Mouse (Mus musculus) forebrain, embryonic 15.5 days (tissue): ENCODE results near the gene Baz2a. TPM values are rescaled to one million over a fixed set of nuclear protein-coding genes. Genes with fewer than 3 reads are reported as not detected.
"Not testable (repeated sequence)": the region's sequence is repeated elsewhere in the genome, so short reads cannot be mapped to it uniquely, and the experiment has no call there.

Experiments
- ATAC-seq: fragments of 200-750 bp; cut with Nextera tagmentation; replicated peaks from 2 replicates; pipeline ENCODE4 v1.8.0; 2017; ENCODE audit warnings: mild to moderate bottlenecking, moderate TSS enrichment, moderate library complexity
- H3K27ac ChIP-seq: fragments of 300-500 bp; sonication (generic); replicated peaks from 2 replicates; pipeline ENCODE4 v1.5.1; 2015; ENCODE audit warnings: mild to moderate bottlenecking, inconsistent platforms
- H3K27me3 ChIP-seq: fragments of 300-500 bp; sonication (generic); 2 replicates; pipeline ENCODE4 v1.6.1; 2015; ENCODE audit warnings: inconsistent platforms
- H3K36me3 ChIP-seq: fragments of 300-500 bp; sonication (generic); 2 replicates; pipeline ENCODE4 v1.6.1; 2015; ENCODE audit warnings: mild to moderate bottlenecking, inconsistent platforms
- H3K4me1 ChIP-seq: fragments of 300-500 bp; sonication (generic); 2 replicates; pipeline ENCODE4 v1.6.1; 2015; ENCODE audit warnings: inconsistent platforms
- H3K4me2 ChIP-seq: fragments of 300-500 bp; sonication (generic); replicated peaks from 2 replicates; pipeline ENCODE4 v1.6.1; 2015; ENCODE audit warnings: mild to moderate bottlenecking, inconsistent platforms
- H3K4me3 ChIP-seq: fragments of 300-500 bp; sonication (generic); 2 replicates; pipeline ENCODE4 v1.5.1; 2015; ENCODE audit warnings: mild to moderate bottlenecking, inconsistent platforms
- H3K9ac ChIP-seq: fragments of 300-500 bp; sonication (generic); replicated peaks from 2 replicates; pipeline ENCODE4 v1.6.1; 2015; ENCODE audit warnings: mild to moderate bottlenecking, inconsistent platforms
- H3K9me3 ChIP-seq: fragments of 300-500 bp; sonication (generic); 2 replicates; pipeline ENCODE4 v1.6.1; 2016; ENCODE audit warnings: inconsistent platforms
- WGBS: fragments of 180-500 bp; shearing (Covaris S2); methylation state at CpG from one replicate; pipeline ENCODE4 v1.1.7; 2015; ENCODE audit warnings: mixed read lengths; 5-methylcytosine and 5-hydroxymethylcytosine counted together
- polyA plus RNA-seq: library from polyadenylated mRNA; unstranded; fragments of >200 nt; fragmentation: Nextera tagmentation; extraction: Ambion mirVana; gene quantifications from 2 replicates; pipeline ENCODE4 v1.2.1, GENCODE M21; 2015

Baz2a gene
- 9.1 and 9.8 TPM in 2 replicates for polyA plus RNA-seq

DNA sequence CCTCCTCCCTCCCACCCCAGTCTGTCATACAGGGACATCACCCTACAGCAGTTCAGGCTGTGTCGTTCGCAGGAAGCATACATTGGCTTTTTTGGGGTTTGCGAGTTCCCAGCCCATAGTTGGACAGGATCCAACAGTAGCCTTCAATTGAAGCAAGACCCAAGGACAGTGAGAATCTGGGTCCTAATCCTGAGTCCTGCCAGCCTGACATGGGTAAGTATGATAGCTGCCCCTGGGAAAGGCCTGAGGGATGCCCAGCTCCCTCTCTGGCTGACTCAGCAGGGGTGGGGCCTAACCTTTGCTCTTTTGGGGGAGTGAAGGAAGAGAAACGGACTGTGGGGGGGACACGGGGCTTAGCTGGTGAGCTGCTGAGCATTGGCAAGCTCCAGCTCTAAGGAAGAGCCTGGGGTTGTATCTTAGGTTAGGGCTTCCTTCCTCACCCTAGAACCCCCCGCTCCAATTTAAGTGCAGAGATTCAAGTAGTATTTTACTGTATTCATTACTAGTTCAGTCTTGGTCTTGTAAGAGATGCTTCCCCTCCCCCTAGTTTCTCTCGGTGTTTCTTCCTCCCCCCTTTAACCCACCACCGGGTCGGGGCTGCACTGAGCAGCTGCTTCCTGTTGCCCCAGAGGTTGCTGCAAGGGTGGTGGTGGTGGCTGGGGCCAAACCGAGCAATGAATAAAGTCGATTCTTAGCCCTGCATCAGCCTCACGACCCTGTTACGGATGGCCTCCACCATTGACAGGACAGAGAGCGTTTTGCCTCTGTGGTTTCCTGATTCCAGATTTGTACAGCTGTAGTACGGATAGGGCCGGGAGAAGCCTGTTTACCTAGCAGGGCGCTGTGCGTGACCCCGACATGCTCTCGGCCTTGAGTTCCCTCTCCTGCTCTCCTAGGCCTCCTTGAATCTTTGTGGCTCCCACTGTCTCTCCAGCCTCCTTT lies at the start of gene Baz2a:
Gene Baz2a, plus strand, starts transcription at position 14 of the 942 bp plus-strand sequence.
- Histone ChIP-seq H3K27me3 (no peaks in the 10 kb centered on the region), H3K27ac (peak within 1 kb of the TSS; percentile 82), H3K36me3 (peaks cover 38% of the 10 kb centered on the region), H3K4me1 (peaks cover 49% of the 10 kb centered on the region), H3K9me3 (no peaks in the 10 kb centered on the region), H3K9ac (peak within 1 kb of the TSS; percentile 85), H3K4me3 (peak within 1 kb of the TSS; percentile 89), H3K4me2 (peak within 1 kb of the TSS; percentile 94)
- WGBS, result 1% methylated on average over 20 of the region's 20 CpGs
- no peak for ATAC-seq

DNA sequence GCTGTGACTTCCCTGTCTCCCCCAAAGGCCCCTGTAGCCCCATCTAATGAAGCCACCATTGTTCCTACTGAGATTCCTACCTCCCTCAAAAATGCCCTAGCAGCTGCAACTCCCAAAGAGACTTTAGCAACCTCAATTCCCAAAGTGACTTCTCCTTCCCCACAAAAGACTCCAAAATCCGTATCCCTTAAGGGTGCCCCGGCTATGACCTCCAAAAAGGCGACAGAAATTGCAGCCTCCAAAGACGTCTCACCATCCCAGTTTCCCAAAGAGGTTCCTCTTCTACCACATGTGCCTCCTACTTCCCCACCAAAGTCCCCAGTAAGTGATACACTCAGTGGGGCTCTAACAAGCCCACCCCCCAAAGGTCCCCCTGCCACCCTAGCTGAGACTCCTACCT lies 49.7 kb upstream of the Baz2a start:
- Histone ChIP-seq H3K9me3 (no peaks in the 10 kb centered on the region), H3K36me3 (peaks cover 42% of the 10 kb centered on the region), H3K27me3 (no peaks in the 10 kb centered on the region), H3K27ac (no peak overlapping the region), H3K4me2 (no peak overlapping the region), H3K4me1 (peaks cover 18% of the 10 kb centered on the region), H3K4me3 (no peak overlapping the region), H3K9ac (no peak overlapping the region)
- 84% methylated on average over 4 of the region's 4 CpGs for WGBS
- no peak for ATAC-seq

DNA sequence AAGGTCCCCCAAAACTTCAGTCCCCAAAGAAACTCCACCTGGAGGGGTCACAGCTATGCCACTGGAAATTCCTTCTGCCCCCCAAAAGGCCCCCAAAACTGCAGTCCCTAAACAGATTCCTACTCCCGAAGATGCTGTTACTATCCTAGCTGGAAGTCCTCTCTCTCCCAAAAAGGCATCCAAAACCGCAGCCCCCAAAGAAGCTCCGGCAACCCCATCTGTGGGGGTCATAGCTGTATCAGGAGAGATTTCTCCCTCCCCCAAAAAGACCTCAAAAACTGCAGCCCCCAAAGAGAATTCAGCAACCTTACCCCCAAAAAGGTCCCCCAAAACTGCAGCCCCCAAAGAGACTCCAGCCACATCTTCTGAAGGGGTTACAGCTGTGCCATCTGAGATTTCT lies 48.9 kb upstream of the Baz2a start:
- no peak overlapping the region for H3K4me3 ChIP-seq
- no peaks in the 10 kb centered on the region for H3K9me3 ChIP-seq
- peaks cover 10% of the 10 kb centered on the region for H3K4me1 ChIP-seq
- H3K27me3 ChIP-seq, result no peaks in the 10 kb centered on the region
- ATAC-seq, result no peak
- no peak overlapping the region for H3K4me2 ChIP-seq
- WGBS, result 95% methylated on average over 3 of the region's 3 CpGs
- H3K27ac ChIP-seq, result no peak overlapping the region
- H3K36me3 ChIP-seq, result peaks cover 48% of the 10 kb centered on the region
- no peak overlapping the region for H3K9ac ChIP-seq

DNA sequence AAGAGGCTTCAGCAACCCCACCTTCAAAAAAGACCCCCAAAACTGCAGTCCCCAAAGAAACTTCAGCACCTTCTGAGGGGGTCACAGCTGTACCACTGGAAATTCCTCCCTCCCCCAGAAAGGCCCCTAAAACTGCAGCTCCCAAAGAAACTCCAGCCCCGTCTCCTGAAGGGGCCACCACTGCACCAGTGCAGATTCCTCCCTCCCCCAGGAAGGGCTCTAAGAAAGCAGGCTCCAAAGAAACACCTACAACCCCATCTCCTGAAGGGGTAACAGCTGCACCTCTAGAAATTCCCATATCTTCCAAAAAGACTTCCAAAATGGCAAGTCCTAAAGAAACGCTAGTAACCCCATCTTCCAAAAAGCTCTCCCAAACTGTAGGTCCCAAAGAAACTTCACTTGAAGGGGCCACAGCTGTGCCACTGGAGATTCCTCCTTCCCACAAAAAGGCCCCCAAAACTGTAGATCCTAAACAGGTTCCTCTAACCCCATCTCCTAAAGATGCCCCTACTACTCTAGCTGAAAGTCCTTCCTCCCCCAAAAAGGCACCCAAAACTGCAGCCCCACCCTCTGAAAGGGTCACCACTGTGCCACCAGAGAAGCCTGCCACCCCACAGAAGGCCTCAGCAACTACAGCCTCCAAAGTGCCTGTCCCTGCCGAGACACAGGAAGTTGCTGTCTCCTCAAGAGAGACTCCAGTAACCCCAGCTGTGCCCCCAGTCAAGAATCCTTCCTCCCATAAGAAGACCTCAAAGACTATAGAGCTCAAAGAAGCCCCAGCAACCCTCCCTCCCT lies 48.1 kb upstream of the Baz2a start:
- Histone ChIP-seq H3K4me2 (no peak overlapping the region), H3K9ac (no peak overlapping the region), H3K27ac (no peak overlapping the region), H3K27me3 (no peaks in the 10 kb centered on the region), H3K4me3 (no peak overlapping the region), H3K4me1 (peaks cover 3% of the 10 kb centered on the region), H3K9me3 (no peaks in the 10 kb centered on the region), H3K36me3 (peaks cover 56% of the 10 kb centered on the region)
- WGBS, result 77% methylated on average over 3 of the region's 3 CpGs
- no peak for ATAC-seq

DNA sequence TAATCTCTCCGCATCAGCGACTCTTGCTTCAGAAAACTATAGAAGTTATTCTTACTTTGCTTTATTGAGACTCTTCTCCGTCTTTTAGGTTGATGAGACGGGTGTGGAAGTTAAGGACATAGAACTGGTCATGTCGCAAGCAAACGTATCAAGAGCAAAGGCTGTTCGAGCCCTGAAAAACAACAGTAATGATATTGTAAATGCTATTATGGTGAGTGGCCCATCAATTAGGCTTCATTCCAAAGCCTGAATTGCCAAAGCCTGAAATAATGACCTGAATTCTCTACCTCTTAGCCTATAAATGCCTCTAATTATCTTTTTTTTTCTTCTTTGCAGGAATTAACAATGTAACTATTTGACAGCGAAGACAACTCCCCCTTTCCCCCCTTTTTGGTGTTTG lies 43.2 kb upstream of the Baz2a start:
- no peaks in the 10 kb centered on the region for H3K9me3 ChIP-seq
- H3K4me1 ChIP-seq, result no peaks in the 10 kb centered on the region
- no peak overlapping the region for H3K27ac ChIP-seq
- H3K4me2 ChIP-seq, result no peak overlapping the region
- no peak overlapping the region for H3K4me3 ChIP-seq
- H3K27me3 ChIP-seq, result no peaks in the 10 kb centered on the region
- WGBS, result 76% methylated on average over 8 of the region's 8 CpGs
- no peak overlapping the region for H3K9ac ChIP-seq
- H3K36me3 ChIP-seq, result peaks cover 73% of the 10 kb centered on the region
- ATAC-seq, result no peak

DNA sequence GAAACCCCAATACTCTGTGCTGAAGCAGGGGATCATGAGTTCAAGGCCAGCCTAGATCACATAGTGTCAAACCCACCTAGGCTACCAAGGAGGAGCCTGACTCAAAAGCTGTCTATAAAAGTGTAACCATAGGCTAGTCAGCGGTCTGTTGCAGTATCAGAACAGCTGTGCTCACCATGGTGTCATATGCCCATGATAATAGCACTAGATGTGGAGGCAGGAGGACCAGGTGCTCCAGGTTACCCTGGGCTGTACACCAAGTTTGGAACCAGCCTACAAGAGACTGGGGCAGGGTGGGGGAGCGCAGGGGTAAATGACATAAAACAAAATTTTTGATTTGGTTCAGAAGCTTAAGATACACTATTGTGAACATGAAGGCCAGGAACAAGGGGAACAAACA lies 41.6 kb upstream of the Baz2a start:
- Histone ChIP-seq H3K9ac (no peak overlapping the region), H3K9me3 (no peaks in the 10 kb centered on the region), H3K36me3 (peaks cover 62% of the 10 kb centered on the region), H3K4me3 (no peak overlapping the region), H3K27ac (no peak overlapping the region), H3K4me1 (no peaks in the 10 kb centered on the region), H3K4me2 (no peak overlapping the region), H3K27me3 (no peaks in the 10 kb centered on the region)
- ATAC-seq, result no peak
- 96% methylated on average over 2 of the region's 2 CpGs for WGBS

DNA sequence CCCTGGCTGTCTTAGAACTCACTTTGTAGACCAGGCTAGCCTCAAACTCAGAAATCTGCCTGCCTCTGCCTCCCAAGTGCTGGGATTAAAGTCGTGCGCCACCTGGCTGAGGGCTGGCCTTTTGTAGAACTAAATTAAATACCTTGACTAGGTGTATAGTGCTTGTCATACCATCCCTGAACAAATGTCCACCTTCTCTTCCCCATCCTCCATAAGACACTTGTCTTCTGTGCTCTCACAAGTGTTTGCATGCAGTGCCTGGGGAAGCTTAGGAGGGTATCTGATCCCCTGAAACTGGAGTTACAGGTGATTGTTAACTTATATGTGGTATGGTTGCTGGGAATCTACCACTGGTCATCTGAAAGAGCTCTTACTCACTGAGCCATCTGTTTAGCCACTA lies 41.0 kb upstream of the Baz2a start:
- H3K4me2 ChIP-seq, result no peak overlapping the region
- H3K4me3 ChIP-seq, result no peak overlapping the region
- no peak overlapping the region for H3K9ac ChIP-seq
- H3K27ac ChIP-seq, result no peak overlapping the region
- H3K9me3 ChIP-seq, result no peaks in the 10 kb centered on the region
- no peaks in the 10 kb centered on the region for H3K4me1 ChIP-seq
- no peaks in the 10 kb centered on the region for H3K27me3 ChIP-seq
- WGBS, result 98% methylated on average over 2 of the region's 2 CpGs
- H3K36me3 ChIP-seq, result peaks cover 57% of the 10 kb centered on the region
- no peak for ATAC-seq

DNA sequence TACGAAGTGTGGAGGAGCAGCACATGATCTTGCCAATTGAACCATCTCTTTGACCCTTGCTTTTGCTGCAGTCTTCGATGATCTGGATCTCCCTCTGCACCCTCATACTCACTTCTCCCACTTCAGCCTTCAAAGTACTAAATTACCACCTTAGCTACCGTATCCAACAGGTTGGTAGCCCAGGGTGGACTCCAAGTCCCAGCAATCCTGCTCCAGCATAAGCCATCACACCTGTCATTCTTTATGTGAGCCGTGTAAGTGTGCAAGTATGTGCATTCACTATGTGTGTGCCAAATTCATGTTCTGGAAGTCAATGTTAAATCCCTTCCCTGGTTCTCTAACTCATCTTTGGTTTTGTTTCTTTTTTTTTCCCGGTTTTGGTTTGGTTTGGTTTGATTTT lies 39.8 kb upstream of the Baz2a start:
- WGBS, result over 99% methylated on average over 5 of the region's 5 CpGs
- no peak overlapping the region for H3K9ac ChIP-seq
- no peak overlapping the region for H3K4me2 ChIP-seq
- no peaks in the 10 kb centered on the region for H3K27me3 ChIP-seq
- H3K36me3 ChIP-seq, result peaks cover 46% of the 10 kb centered on the region
- no peak overlapping the region for H3K27ac ChIP-seq
- H3K9me3 ChIP-seq, result no peaks in the 10 kb centered on the region
- no peaks in the 10 kb centered on the region for H3K4me1 ChIP-seq
- no peak for ATAC-seq
- H3K4me3 ChIP-seq, result no peak overlapping the region

DNA sequence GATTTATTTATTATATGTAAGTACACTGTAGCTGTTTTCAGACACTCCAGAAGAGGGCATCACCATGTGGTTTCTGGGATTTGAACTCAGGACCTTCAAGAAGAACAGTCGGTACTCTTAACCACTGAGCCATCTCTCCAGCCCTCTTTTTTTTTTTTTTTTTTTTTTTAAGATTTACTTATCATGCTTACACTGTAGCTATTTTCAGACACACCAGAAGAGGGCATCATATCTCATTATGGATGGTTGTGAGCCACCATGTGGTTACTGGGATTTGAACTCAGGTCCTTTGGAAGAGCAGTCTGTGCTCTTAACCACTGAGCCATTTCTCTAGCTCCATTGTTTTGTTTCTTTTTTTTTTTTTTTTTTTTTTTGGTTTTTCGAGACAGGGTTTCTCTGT lies 39.2 kb upstream of the Baz2a start:
- not testable (repeated sequence) for H3K4me1 ChIP-seq, H3K4me3 ChIP-seq, H3K27ac ChIP-seq, H3K9ac ChIP-seq, H3K9me3 ChIP-seq, H3K4me2 ChIP-seq, ATAC-seq, H3K27me3 ChIP-seq
- peaks cover 41% of the 10 kb centered on the region for H3K36me3 ChIP-seq
- 96% methylated on average over 1 of the region's 2 CpGs for WGBS

DNA sequence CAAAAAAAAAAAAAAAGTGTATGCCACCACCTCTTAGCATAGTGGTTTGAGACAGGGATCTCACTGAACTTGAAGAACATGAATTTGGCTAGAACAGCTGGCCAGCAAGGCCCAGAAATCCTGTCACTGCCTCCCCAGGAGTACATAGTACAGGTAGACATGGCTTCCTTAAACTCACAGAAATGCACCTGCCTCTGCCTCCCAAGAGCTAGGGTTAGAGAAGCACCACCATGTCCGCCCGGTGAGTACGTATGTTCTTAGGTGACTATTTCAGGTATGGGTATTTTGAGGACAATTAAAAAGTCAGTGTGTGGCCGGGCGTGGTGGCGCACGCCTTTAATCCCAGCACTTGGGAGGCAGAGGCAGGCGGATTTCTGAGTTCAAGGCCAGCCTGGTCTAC lies 38.4 kb upstream of the Baz2a start:
- no peak overlapping the region for H3K4me3 ChIP-seq
- H3K4me1 ChIP-seq, result peaks cover 6% of the 10 kb centered on the region
- no peak for ATAC-seq
- H3K9me3 ChIP-seq, result no peaks in the 10 kb centered on the region
- H3K9ac ChIP-seq, result no peak overlapping the region
- WGBS, result 93% methylated on average over 8 of the region's 8 CpGs
- H3K4me2 ChIP-seq, result no peak overlapping the region
- peaks cover 33% of the 10 kb centered on the region for H3K36me3 ChIP-seq
- no peak overlapping the region for H3K27ac ChIP-seq
- H3K27me3 ChIP-seq, result no peaks in the 10 kb centered on the region

DNA sequence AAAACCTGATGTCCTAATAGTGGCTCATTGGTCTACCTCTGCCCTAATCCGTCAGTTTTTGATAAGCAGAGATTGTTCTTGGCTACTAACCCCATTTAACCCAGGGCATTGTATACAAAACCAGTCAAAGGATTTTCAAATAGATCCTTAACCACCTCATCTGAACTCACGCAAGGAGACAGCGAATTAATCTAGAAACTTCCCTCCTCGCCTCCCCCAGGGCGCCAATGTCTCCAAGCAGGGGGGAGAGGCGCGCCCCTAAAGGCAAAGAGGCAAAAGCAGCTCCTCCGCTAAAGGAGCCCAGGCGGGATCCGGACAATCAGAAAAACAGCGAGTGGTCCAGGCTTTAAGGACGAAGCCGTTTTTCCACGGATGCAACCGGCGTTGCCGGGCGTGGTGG lies 33.2 kb upstream of the Baz2a start:
- Histone ChIP-seq H3K27me3 (no peaks in the 10 kb centered on the region), H3K9ac (peak overlapping the region; percentile 96), H3K4me3 (peak overlapping the region; percentile 98), H3K9me3 (no peaks in the 10 kb centered on the region), H3K4me2 (peak overlapping the region; percentile 76), H3K4me1 (peaks cover 35% of the 10 kb centered on the region), H3K27ac (peak overlapping the region; percentile 100), H3K36me3 (no peaks in the 10 kb centered on the region)
- under 1% methylated on average over 18 of the region's 18 CpGs for WGBS
- ATAC-seq, result no peak

DNA sequence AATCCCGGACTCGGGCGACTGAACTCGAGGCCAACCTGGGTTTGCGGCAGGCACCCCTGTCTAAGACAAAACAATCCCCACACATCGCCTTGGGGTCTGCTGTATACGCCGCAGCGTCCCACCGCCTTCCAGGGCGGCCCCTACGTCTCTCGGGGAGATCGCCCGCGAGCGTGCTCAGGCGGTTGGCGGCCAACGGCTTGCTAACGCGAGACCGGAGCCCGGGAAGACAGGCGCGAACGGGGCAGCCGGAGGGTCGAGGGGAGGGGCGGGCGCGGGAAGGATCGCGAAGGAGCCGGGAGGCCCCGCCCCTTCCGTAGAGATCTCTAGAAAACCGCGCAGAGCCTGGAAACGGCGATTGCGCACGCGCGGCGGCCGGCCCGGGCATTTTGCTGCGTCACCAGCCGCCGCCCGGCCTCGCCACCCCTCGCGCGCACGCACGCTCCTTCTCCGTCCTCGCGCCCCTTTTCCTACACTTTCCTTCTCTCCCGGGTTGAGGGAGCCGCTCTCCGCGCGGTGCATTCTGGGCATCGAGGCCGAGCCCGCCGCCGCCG lies 32.7 kb upstream of the Baz2a start, which contains the start of gene Ptges3:
Gene Ptges3, plus strand, starts transcription at position 354 of the 551 bp plus-strand sequence.
- Histone ChIP-seq H3K4me1 (peaks cover 35% of the 10 kb centered on the region), H3K9me3 (no peaks in the 10 kb centered on the region), H3K4me2 (peak within 1 kb of the TSS; percentile 76), H3K9ac (peak within 1 kb of the TSS; percentile 96), H3K27ac (peak within 1 kb of the TSS; percentile 100), H3K4me3 (peak within 1 kb of the TSS; percentile 98), H3K27me3 (no peaks in the 10 kb centered on the region), H3K36me3 (no peaks in the 10 kb centered on the region)
- ATAC-seq, result peak; percentile 93
- under 1% methylated on average over 63 of the region's 72 CpGs for WGBS
